Mouse (Mus musculus) retina, adult 2 months (tissue): Measurements from ENCODE around the gene Ostn.
A peak's percentile ranks its signal among the peaks of the same experiment; 100 is the strongest.

Experiments used
- DNase-seq: peaks from one replicate; pipeline ENCODE4 v3.0.0-alpha.2; 2012; ENCODE audit warnings: low read depth, low spot score

Gene Ostn

DNA sequence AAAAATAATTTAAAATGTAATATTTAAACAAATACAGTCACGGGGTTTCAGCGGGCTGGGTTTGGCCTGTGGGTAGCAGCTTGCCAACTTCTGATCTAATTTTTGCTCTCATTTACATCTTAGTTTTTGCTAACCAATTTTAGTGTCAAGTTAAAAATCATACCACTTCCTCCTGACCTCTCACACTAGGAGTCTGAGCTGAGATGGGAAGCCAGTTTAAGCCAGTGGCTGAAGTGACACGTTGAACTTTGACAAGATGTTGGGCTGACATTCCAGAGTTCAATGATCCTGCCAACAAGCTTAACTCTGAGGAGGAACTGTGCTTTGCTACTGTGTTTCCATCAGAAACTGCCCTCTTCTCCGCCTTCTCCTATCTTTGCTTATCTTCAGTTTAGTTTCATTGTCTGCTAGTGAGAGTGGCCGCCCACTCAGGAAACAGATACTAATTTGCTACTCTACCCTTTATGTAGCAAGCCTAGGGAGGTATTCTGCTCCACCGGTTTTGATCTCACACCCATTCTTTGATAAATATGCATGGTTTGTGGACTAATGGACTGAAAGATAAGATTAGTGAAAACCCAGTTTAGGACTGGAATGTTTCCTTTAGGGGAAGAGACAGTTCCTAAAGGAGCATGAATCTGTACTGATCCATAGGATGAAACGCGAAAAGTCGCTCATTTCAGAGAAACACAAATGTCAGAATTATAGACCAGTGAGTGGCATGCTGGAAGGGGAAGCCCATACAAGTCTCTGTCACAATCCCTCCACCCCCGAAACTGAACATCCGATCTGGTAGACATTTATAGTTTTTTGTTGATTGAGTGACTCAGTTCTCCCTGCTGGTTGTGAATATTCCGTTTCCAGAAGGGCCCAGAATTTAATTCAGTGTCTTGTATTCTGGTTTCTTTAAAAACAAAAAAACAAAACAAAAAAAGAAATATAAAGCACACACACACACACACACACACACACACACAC is 80.6 kb downstream of the Ostn start:
- no peak for DNase-seq

DNA sequence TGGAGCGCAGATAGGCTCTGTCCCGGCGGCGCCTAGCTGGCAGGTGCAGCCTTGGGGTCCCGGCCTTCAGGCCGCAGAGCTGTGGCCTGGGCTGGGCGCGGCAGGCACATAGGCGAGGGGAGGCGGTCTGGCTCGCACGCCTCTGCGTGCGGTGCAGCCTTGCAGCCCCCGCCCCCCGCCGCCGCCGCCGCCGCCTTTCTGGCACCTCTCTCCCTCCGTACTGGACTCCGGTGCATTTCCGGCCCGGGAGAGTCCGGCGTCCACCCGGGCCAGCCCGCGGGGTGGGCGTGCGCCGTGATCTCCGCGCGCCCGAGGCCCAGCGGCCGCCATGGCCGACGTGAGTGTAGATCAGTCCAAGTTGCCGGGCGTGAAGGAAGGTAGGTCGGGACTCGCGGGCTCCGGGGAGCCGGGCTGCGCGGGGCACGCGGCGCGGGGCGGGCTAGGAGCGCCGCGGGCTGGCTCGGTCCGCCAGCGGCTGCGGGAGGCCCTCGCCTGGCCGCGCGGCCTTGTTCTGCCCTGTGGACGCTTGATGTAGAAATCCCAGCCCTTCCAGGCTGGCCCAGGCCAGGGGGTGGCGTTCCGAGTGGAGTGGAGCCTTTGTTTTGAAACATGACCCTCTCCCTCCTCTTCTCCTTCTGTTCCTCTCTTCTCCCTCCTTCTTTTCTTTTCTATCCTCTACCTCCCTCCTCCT is 81.6 kb downstream of the Ostn start, which contains the start of gene Ccdc50:
Gene Ccdc50 (plus strand): TSS at position 109 of the 691 bp plus-strand sequence.
- peak; percentile 29 for DNase-seq

DNA sequence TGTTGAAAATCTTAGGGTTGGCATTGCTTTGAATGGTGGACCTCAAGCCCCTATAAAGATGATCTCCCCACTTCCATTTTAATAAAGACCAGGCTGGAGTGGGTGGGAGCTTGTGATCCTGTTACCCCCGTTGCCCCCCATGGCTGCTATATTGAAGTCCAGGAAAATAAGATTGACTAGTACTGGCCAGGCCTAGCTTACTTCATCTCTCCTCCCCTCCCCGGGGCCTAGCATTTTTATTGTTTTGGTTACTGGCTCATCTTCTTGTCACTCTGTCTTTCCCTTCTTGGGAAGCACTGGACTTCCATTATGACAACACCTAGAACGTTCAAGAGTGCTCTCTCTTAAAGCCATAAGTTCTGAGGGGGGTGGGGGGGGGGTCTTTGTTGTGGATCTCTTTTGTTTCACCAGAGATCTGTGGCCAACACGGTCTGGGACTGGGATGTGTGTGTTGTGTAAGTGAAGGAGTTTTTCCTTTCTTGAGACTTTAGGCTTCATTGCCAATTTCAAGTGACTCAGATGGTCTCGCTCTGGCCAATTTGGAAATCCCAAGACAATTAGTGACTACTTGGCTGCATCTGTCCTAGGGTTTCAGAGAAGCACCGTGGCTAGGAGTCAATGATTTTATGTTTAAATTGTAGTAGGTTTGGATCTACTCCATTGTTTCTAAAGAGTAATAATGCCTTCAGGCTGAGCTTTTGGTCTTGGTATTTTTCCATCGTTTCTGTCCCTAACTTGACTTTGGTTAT is 82.4 kb downstream of the Ostn start:
- DNase-seq: no peak

DNA sequence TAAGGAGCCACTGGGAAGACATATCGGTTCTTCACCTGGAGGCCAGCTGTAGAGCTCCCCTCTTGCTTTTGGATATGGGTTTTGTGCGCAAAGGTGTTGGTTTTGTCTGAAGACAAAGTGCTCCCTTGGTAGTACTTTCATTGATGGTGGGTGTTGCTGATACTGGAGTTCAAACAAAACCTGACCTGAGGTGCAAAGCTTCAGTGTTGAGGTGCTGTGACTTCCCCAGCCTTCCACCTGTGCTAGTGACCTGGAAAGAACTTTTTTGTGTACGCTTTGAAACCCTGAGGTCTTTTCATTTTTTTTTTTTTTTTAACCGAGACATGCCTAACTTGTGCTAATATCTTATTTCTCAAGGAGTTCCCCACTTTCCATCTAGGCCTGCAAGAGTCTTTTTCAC is 83.0 kb downstream of the Ostn start:
- no peak for DNase-seq

DNA sequence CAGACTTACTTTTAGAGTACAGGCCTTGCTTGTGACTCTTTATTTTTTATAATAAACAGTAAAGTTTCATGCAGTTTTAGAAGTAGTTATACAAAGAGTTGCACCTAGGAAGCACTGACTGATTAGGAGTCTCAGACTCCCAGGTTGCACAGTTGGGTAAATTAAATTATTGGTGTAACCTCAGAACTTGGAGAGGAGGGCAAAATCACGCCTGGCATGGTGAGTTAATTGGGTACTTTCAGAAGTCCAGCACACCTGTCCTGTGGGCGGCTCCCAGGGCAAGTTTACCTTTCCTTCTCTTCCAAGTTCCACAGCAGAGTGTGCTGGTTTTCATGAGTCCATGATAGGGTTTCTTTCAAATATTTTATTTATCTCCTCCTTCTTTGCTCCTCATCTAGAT is 84.6 kb downstream of the Ostn start:
- DNase-seq: no peak

DNA sequence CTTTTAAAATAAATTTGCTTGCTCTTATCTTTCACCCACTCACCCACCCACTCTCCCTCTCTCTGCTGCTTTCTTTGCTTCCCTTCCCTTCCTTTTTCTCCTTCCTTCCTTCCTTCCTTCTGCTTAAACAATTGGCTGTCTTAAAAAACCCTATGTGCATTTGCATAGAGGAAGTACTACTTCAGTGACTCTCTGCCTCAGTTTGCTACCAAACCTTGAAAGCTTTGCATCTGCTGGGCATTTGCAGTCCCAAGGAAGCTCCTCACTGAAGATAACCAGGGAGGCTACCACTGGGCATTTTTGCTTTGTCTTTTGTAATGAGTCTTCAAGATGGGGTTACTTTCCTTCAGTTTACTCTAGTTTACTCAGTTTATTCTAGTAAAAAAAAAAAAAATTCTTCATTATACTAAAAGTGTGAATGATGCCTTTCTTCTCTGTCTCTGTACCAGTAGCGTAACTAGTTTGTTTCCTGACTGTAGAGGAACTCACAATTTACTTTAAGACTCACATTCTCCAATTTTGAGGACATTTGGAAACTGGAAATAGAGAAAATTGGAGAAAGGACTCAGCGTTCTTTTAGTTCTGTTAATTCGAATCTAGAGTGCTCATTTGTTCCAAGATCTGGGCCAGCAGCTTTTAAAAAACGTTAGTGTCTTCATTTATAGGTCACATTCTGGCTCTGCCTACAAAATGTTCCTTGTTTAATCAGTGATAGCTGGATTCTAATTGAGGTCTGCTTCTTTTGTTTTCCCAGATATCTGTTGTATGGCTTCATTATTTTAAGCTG is 88.2 kb downstream of the Ostn start:
- DNase-seq: no peak

DNA sequence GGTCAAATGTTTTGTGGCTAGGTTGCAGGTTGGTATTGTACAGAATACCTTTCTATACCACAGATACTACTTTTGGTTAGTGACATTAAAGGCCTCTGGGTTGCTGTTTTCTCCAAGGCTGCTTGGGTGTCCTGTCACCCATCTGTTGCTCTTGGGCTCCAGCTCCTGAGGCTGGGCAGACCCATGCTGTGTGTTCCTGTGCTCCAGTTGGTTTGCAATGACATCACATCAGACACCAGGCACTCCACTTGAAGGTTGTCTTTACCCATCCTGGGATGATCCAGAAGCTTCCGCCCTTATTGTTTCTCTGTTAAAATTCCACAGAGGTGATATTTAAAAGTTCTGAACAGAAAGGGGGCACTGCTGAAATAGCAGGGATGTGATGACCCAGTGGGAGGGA is 89.7 kb downstream of the Ostn start:
- DNase-seq: no peak

DNA sequence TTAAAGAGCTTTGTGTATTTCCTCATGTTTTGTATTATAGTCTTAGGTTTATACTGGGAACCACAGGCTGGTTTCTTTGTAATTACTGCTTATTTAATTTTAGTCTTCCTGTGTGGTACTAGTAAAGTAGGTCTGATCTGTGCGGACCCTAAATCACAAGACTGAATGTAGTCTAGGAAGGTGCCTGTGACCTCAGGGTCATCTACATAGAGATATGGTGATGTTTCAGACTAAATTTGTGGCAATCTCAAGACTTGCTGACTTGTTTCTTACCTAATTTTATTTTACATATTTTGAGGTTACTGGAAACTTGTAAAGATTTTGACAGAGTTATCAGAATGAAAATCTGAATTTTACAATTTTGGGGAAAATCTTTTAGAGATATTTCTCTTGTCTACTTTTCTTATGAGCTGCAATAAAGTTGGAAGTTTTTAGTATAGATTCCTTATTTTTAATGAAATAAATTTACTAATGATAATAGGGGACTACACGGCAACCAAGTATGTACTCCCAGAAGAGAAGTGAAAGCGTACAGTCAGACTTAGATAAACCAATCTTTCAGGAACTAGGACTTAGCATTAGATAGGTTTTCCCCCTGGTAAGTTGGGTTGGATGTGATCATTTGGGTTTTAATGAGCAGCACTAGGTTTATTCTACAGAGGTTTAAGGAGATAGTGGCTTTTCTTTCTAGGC is 91.9 kb downstream of the Ostn start:
- DNase-seq: no peak

DNA sequence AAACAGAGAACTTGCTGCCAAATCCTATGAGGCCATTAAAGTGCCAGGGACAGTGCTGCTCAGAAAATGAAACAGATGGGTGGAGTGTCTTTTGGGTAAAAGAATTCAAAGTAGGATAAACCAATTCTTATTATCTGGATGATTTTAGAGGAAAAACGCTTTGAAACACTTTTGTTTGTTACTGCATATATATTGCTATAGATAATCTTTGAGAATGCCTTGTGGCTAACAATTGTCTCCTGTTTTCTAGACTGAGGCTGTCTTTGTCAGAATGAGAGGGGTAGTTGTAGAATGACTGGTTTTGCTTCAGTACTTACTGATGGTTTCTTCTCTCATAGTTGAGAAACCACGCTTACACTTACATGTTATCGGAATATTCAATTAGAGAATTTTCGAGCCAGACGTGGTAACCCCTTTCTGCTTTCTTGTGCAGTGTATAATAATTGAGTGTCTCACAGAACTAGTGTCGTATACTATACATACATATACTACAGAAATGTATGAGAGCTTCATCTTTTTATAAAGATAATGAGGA is 92.5 kb downstream of the Ostn start:
- no peak for DNase-seq
